Mouse (Mus musculus): ENCODE measurements around the gene Slc35d3.

The Slc35d3 gene

GRCm38 (mm10) chr10:19835887-19836710 is 15.2 kb downstream of the Slc35d3 start:
- no peak for DNase-seq (ENCODE audit: low read depth)

DNA sequence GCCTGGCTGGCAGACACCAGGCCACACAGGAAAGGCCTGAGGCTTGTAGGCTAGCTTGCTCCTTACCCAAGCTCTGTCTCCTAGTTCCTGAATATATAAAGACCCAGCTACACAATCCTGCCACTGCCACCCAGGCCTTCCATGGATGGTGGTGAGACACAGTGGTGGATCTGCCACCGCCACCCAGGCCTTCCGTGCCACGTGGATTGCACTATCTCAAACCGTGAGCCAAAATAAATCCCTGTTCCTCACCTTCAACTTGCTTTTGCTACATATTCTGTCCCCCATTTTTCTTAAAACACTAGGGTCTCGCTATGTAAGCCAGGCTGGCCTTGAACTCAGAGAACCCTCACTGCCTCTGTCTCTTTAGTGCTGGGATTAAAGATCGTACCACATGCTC is 17.0 kb downstream of the Slc35d3 start:
- no peak for DNase-seq (ENCODE audit: low read depth)

DNA sequence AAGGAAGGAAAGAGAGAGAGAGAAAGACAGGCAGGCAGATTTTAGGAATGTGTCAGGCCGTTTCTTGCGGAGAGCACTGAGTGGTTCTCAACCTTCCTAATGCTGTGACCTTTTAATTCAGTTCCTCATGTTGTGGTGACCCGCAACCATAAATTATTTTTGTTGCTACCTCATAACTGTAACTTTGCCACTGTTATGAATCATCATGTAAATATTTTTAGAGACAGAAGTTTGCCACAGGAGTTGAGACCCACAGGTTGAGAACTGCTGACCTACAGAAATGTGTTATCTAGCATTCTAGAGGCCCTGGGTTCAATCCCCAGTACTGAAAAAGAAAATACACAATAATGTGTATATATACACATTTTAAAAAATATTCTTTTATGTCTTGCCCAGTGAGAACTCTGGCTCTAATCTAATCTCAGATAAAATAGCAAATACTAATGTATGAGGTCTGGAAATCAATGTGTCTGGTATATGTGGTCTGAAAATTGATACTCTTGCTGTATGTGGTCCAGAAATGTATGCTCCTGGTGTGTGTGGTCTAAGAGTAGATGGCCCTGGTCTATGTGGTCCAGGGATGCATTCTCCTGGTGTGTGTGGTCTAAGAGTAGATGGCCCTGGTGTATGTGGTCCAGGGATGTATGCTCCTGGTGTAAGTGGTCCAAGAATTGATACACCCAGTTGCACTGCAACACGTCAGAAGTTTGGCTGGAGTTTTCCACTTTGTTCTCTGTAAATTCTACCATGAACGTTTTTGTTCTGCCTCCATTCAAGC is 20.0 kb downstream of the Slc35d3 start:
- no peak for DNase-seq (ENCODE audit: low read depth)

DNA sequence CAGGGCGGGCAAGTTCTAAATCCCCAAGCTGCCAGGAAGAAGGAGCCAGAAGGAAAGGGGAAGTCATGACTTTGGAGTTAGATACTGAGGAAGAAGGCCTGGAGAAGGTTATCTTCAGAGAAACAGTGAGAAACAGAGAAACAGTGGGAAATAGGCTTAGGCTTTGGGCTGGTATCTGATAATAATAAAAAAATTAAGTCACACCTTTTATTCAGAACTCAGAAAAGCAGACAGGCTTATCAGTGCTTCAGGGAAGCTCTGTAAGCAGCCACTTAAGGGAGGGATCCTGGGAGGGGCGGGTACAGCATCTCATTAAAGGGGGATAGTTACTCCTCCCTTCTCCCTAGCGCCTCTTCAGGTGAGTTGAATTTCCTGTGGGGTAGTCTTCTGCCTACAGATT is 30.3 kb downstream of the Slc35d3 start:
- peak; percentile 22 for DNase-seq (ENCODE audit: low read depth)

DNA sequence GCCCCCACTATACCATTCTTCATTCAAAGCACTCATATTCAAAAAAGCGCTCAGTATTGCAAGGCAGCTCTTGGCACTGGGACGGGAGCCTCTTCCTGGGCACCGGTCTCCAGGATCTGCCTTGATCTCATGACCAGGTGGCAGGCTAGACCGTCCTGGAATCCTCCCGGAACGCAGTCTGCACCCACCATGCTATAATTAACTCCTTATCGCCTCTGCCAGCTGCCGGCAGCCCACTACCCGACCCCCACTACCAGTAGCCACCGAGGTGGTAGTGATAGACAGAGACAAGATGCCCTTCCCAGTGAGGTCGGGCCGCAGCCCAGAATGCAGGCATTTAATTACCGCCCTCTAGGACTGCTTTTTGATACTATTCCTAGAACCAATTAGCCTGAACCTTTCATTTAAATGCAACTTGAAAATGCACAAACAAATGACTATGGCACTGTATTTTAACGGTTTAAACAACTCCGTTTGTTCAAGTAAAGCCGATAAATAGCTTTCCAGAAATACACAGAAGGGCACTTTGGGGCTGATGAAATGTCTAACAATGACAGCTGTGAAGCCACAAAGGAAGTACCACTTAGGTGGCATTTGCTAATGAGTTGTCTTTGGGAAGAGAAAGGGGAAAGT is 32.4 kb downstream of the Slc35d3 start:
- no peak for DNase-seq (ENCODE audit: low read depth)

GRCm38 (mm10) chr10:19815371-19815770 is 35.9 kb downstream of the Slc35d3 start:
- DNase-seq (ENCODE audit: low read depth), result no peak

GRCm38 (mm10) chr10:19811436-19812172 is 39.7 kb downstream of the Slc35d3 start:
- DNase-seq (ENCODE audit: low read depth), result no peak

DNA sequence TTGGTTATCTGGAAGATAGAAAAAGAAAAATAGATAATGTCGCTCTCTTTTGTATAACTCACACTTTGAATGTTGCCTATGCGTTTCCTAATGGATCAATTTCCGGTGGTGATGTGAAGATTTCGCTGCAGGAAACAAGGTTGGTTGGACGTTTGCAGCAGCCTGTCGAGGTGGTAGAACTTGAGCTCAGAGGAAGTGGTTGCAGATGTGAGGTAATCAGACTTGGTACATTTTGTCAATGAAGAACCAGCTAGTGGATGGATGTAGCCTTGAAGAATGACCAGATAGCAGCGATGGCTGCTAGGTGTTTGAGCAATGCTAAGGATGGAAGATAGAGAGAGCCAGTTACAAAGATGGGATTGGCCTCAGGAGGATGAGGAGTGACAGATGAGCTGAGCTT is 46.5 kb downstream of the Slc35d3 start:
- DNase-seq (ENCODE audit: low read depth), result no peak

DNA sequence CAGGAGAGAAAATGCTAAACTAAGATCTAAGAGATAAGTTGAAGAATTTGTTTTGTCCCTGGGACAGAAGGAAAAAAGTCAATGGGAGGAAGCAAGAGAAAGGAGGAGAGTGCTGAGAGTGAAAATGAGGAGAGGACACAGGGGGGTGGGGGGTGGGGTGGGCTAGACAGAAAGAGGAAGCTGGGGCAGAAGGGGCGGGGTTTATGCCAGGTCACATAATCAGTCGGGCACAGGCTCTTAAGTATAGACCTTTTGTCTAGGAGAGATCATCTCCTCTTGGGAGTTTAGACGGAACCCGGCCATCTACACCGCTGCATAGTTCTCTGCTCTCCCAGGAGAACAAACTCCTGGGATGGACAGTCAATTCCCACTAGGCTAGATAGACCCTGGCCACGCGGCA is 48.3 kb downstream of the Slc35d3 start:
- no peak for DNase-seq (ENCODE audit: low read depth)
